Mouse (Mus musculus): Measurements from ENCODE around the gene Tmem14a.
"Not testable (repeated sequence)": the region's sequence is repeated elsewhere in the genome, so short reads cannot be mapped to it uniquely, and the experiment has no call there.

The Tmem14a gene

GRCm38 (mm10) chr1:21252566-21253302, 34.4 kb downstream of the Tmem14a start:
- no peak for DNase-seq (ENCODE audit: low read depth, low spot score)

GRCm38 (mm10) chr1:21253303-21253650, 34.9 kb downstream of the Tmem14a start:
- DNase-seq (ENCODE audit: low read depth, low spot score) = no peak

GRCm38 (mm10) chr1:21253856-21254255, 35.5 kb downstream of the Tmem14a start:
- no peak for DNase-seq (ENCODE audit: low read depth, low spot score)

- no peak for DNase-seq (ENCODE audit: low read depth, low spot score)
Observed at GRCm38 (mm10) chr1:21255625-21256345, 37.4 kb downstream of the Tmem14a start.

- DNase-seq (ENCODE audit: low read depth, low spot score) = no peak
Observed at GRCm38 (mm10) chr1:21256391-21256790, 38.0 kb downstream of the Tmem14a start.

- no peak for DNase-seq (ENCODE audit: low read depth, low spot score)
Observed at GRCm38 (mm10) chr1:21256871-21257270, 38.5 kb downstream of the Tmem14a start.

- DNase-seq (ENCODE audit: low read depth, low spot score) = not testable (repeated sequence)
Observed at GRCm38 (mm10) chr1:21259981-21260380, 41.6 kb downstream of the Tmem14a start.

GRCm38 (mm10) chr1:21262401-21262800, 44.0 kb downstream of the Tmem14a start:
- no peak for DNase-seq (ENCODE audit: low read depth, low spot score)

- DNase-seq (ENCODE audit: low read depth, low spot score) = no peak
Observed at GRCm38 (mm10) chr1:21263986-21264385, 45.6 kb downstream of the Tmem14a start.

- DNase-seq (ENCODE audit: low read depth, low spot score) = no peak
Observed at GRCm38 (mm10) chr1:21264747-21265146, 46.4 kb downstream of the Tmem14a start.

GRCm38 (mm10) chr1:21266766-21267165, 48.4 kb downstream of the Tmem14a start:
- DNase-seq (ENCODE audit: low read depth, low spot score) = no peak

GRCm38 (mm10) chr1:21267466-21267865, 49.1 kb downstream of the Tmem14a start:
- not testable (repeated sequence) for DNase-seq (ENCODE audit: low read depth, low spot score)

GRCm38 (mm10) chr1:21271343-21272055, 53.1 kb downstream of the Tmem14a start:
- peak; percentile 78 for DNase-seq (ENCODE audit: low read depth, low spot score)

GRCm38 (mm10) chr1:21272056-21272431, 53.7 kb downstream of the Tmem14a start:
- peak; percentile 5 for DNase-seq (ENCODE audit: low read depth, low spot score)

- no peak for DNase-seq (ENCODE audit: low read depth, low spot score)
Observed at GRCm38 (mm10) chr1:21273091-21273490, 54.7 kb downstream of the Tmem14a start.

GRCm38 (mm10) chr1:21274437-21275040, 56.2 kb downstream of the Tmem14a start:
- DNase-seq (ENCODE audit: low read depth, low spot score) = no peak

- not testable (repeated sequence) for DNase-seq (ENCODE audit: low read depth, low spot score)
Observed at GRCm38 (mm10) chr1:21275366-21275765, 57.0 kb downstream of the Tmem14a start.

- not testable (repeated sequence) for DNase-seq (ENCODE audit: low read depth, low spot score)
Observed at GRCm38 (mm10) chr1:21276158-21276557, 57.8 kb downstream of the Tmem14a start.
